Mouse (Mus musculus) CD4-positive helper T cell, adult 2 months (primary cell): ENCODE measurements around the gene Gm11077.
A peak's percentile ranks its signal among the peaks of the same experiment; 100 is the strongest.

Experiments used
- DNase-seq: peaks from one replicate; pipeline ENCODE4 v3.0.0-alpha.2; 2012; ENCODE audit warnings: low read depth, missing footprints, low spot score

Gm11077 gene

GRCm38 (mm10) chr6:140729272-140729671 lies at the start of gene Gm11077:
Gene Gm11077, plus strand, starts transcription at chr6:140729284.
- no peak for DNase-seq

- DNase-seq: no peak
Observed at GRCm38 (mm10) chr6:140680713-140681112, 48.4 kb upstream of the Gm11077 start.

GRCm38 (mm10) chr6:140682829-140683228 lies 46.3 kb upstream of the Gm11077 start:
- DNase-seq: no peak

- peak; percentile 68 for DNase-seq
Observed at GRCm38 (mm10) chr6:140684403-140684802, 44.7 kb upstream of the Gm11077 start.

- no peak for DNase-seq
Observed at GRCm38 (mm10) chr6:140689617-140690404, 39.3 kb upstream of the Gm11077 start.

- DNase-seq: no peak
Observed at GRCm38 (mm10) chr6:140692160-140692559, 36.9 kb upstream of the Gm11077 start.

GRCm38 (mm10) chr6:140696192-140696879 lies 32.7 kb upstream of the Gm11077 start:
- DNase-seq: no peak

GRCm38 (mm10) chr6:140697994-140698393 lies 31.1 kb upstream of the Gm11077 start:
- DNase-seq: no peak

GRCm38 (mm10) chr6:140698596-140698995 lies 30.5 kb upstream of the Gm11077 start:
- no peak for DNase-seq

- no peak for DNase-seq
Observed at GRCm38 (mm10) chr6:140701259-140701658, 27.8 kb upstream of the Gm11077 start.

- no peak for DNase-seq
Observed at GRCm38 (mm10) chr6:140705132-140705531, 24.0 kb upstream of the Gm11077 start.

- no peak for DNase-seq
Observed at GRCm38 (mm10) chr6:140706056-140706455, 23.0 kb upstream of the Gm11077 start.

- peak; percentile 90 for DNase-seq
Observed at GRCm38 (mm10) chr6:140708059-140708458, 21.0 kb upstream of the Gm11077 start.

- DNase-seq: peak; percentile 75
Observed at GRCm38 (mm10) chr6:140709415-140710107, 19.5 kb upstream of the Gm11077 start.

GRCm38 (mm10) chr6:140712754-140713153 lies 16.3 kb upstream of the Gm11077 start:
- peak; percentile 61 for DNase-seq

GRCm38 (mm10) chr6:140714905-140715365 lies 14.1 kb upstream of the Gm11077 start:
- peak; percentile 76 for DNase-seq

- peak; percentile 65 for DNase-seq
Observed at GRCm38 (mm10) chr6:140722058-140722457, 7.0 kb upstream of the Gm11077 start.

- no peak for DNase-seq
Observed at GRCm38 (mm10) chr6:140730669-140731401, 1.8 kb downstream of the Gm11077 start.

- no peak for DNase-seq
Observed at GRCm38 (mm10) chr6:140731402-140731730, 2.3 kb downstream of the Gm11077 start.

GRCm38 (mm10) chr6:140732971-140733640 lies 4.0 kb downstream of the Gm11077 start:
- no peak for DNase-seq

GRCm38 (mm10) chr6:140733641-140733986 lies 4.5 kb downstream of the Gm11077 start:
- DNase-seq: no peak
